Mouse (Mus musculus): ENCODE measurements at regions not wholly inside any gene's neighbourhood (a gene's known extent, or its start where the extent isn't known, plus 50 kb on each side); places are given as distances from the start of the nearest gene placed in this dataset.

GRCm38 (mm10) chr15:61582335-61582734 lies 659.5 kb upstream of the A1bg start:
- H3K4me3 ChIP-seq (ENCODE audit: low read length): no peak overlapping the region
- no peaks in the 10 kb centered on the region for H3K9me3 ChIP-seq (ENCODE audit: control insufficient read depth, low read length)
- H3K27me3 ChIP-seq (replicated peaks; ENCODE audit: control insufficient read depth, insufficient read depth, low read length): no peaks in the 10 kb centered on the region
- H3K4me2 ChIP-seq (ENCODE audit: low read length): no peak overlapping the region
- no peaks in the 10 kb centered on the region for H3K36me3 ChIP-seq (ENCODE audit: control insufficient read depth, insufficient read depth, low read length)
- no peak overlapping the region for H3K27ac ChIP-seq (ENCODE audit: low read depth, low read length)
- no peaks in the 10 kb centered on the region for H3K4me1 ChIP-seq (ENCODE audit: control insufficient read depth, insufficient read depth, low read depth, low read length)
- H3K9ac ChIP-seq (ENCODE audit: low read depth, low read length): no peak overlapping the region
- 66% methylated on average over 2 of the region's 2 CpGs for WGBS
- ATAC-seq: no peak

- Histone ChIP-seq H3K4me3 (ENCODE audit: low read length) (no peak overlapping the region), H3K27ac (ENCODE audit: low read depth, low read length) (no peak overlapping the region), H3K4me2 (ENCODE audit: low read length) (no peak overlapping the region), H3K36me3 (ENCODE audit: control insufficient read depth, insufficient read depth, low read length) (no peaks in the 10 kb centered on the region), H3K9ac (ENCODE audit: low read depth, low read length) (no peak overlapping the region), H3K4me1 (ENCODE audit: control insufficient read depth, insufficient read depth, low read depth, low read length) (no peaks in the 10 kb centered on the region), H3K27me3 (replicated peaks; ENCODE audit: control insufficient read depth, insufficient read depth, low read length) (no peaks in the 10 kb centered on the region), H3K9me3 (ENCODE audit: control insufficient read depth, low read length) (no peaks in the 10 kb centered on the region)
- no peak for ATAC-seq
Measured at GRCm38 (mm10) chr15:61563347-61563746, 640.5 kb upstream of the A1bg start.

GRCm38 (mm10) chr15:61562252-61562651 lies 639.4 kb upstream of the A1bg start:
- no peak for ATAC-seq
- Histone ChIP-seq H3K27ac (ENCODE audit: low read depth, low read length) (no peak overlapping the region), H3K4me3 (ENCODE audit: low read length) (no peak overlapping the region), H3K36me3 (ENCODE audit: control insufficient read depth, insufficient read depth, low read length) (no peaks in the 10 kb centered on the region), H3K4me1 (ENCODE audit: control insufficient read depth, insufficient read depth, low read depth, low read length) (no peaks in the 10 kb centered on the region), H3K9me3 (ENCODE audit: control insufficient read depth, low read length) (no peaks in the 10 kb centered on the region), H3K4me2 (ENCODE audit: low read length) (no peak overlapping the region), H3K9ac (ENCODE audit: low read depth, low read length) (no peak overlapping the region), H3K27me3 (replicated peaks; ENCODE audit: control insufficient read depth, insufficient read depth, low read length) (no peaks in the 10 kb centered on the region)
- WGBS: 24% methylated on average over 2 of the region's 2 CpGs

DNA sequence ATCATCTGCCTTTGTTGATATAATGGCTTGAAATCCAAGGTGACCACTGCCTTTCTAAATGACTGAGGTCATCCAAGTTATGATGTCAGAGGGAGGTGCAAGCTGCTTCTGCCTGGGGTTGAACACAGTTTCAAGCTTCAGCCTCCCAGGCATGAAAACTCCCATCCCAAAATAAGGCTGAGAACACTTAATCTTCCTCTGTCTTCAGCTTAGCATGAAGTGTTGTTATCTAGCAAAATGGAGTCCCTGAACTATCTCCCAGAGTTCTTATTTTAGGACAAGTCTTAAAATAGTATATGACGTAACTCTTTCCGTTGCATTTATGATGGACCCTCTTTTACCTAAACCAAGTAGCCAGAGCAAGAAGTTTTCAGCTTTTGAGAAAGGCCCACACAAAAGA lies 631.1 kb upstream of the A1bg start:
- Histone ChIP-seq H3K36me3 (ENCODE audit: control insufficient read depth, insufficient read depth, low read length) (no peaks in the 10 kb centered on the region), H3K4me2 (ENCODE audit: low read length) (no peak overlapping the region), H3K27me3 (replicated peaks; ENCODE audit: control insufficient read depth, insufficient read depth, low read length) (no peaks in the 10 kb centered on the region), H3K9me3 (ENCODE audit: control insufficient read depth, low read length) (no peaks in the 10 kb centered on the region), H3K27ac (ENCODE audit: low read depth, low read length) (no peak overlapping the region), H3K9ac (ENCODE audit: low read depth, low read length) (no peak overlapping the region), H3K4me3 (ENCODE audit: low read length) (no peak overlapping the region), H3K4me1 (ENCODE audit: control insufficient read depth, insufficient read depth, low read depth, low read length) (no peaks in the 10 kb centered on the region)
- ATAC-seq: no peak
- WGBS: 95% methylated on average over 2 of the region's 2 CpGs

DNA sequence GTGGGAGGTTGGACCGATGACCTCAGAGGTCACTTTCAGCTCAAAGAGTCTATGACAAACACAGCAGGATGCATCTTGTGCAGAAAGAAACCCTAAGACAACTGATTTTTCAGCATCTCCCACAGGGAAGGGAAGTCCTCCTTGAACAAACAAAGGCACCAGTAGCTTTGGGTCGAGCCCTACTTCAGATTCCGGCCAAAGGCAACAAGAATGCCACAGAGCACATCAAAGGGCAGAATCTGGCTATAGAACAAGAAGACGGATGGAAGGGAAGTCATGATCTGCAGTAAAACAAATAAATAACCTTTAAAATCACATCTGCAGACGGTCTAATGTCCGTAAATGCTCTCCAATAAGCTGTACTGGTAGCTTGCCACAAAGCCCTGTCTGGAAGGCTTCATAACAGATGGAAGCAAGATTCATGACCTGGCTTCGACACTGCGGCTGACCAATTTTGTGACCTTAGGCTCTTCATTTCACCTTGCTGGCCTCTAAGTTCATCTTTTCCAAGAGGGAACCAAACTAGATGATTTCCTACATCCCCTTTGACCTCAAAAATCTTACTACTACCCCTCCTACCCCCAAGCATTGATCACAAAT lies 630.4 kb upstream of the A1bg start:
- Histone ChIP-seq H3K27me3 (replicated peaks; ENCODE audit: control insufficient read depth, insufficient read depth, low read length) (no peaks in the 10 kb centered on the region), H3K9ac (ENCODE audit: low read depth, low read length) (no peak overlapping the region), H3K4me1 (ENCODE audit: control insufficient read depth, insufficient read depth, low read depth, low read length) (no peaks in the 10 kb centered on the region), H3K9me3 (ENCODE audit: control insufficient read depth, low read length) (no peaks in the 10 kb centered on the region), H3K4me2 (ENCODE audit: low read length) (no peak overlapping the region), H3K36me3 (ENCODE audit: control insufficient read depth, insufficient read depth, low read length) (no peaks in the 10 kb centered on the region), H3K4me3 (ENCODE audit: low read length) (no peak overlapping the region), H3K27ac (ENCODE audit: low read depth, low read length) (no peak overlapping the region)
- 35% methylated on average over 8 of the region's 8 CpGs for WGBS
- ATAC-seq: no peak

DNA sequence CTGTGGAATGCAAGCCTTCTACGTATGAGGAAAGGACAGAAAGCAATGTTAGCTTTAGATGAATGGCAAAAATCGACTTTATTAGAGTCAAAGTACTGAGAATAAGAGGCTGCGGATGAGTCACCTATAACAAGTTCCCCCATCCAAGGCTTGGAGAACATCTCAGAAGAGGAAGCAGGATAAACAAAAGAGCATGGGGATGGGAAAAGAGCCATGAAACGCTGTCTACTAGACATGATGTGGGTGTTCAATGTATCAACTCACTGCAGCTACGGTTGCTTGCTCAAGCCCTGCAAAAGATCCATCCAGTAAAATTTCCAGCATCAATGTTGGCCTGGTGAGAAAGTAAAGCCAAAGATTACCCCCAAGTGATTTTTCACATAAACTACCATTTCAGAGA lies 628.4 kb upstream of the A1bg start:
- Histone ChIP-seq H3K4me3 (ENCODE audit: low read length) (no peak overlapping the region), H3K9ac (ENCODE audit: low read depth, low read length) (no peak overlapping the region), H3K4me2 (ENCODE audit: low read length) (no peak overlapping the region), H3K9me3 (ENCODE audit: control insufficient read depth, low read length) (no peaks in the 10 kb centered on the region), H3K27me3 (replicated peaks; ENCODE audit: control insufficient read depth, insufficient read depth, low read length) (no peaks in the 10 kb centered on the region), H3K36me3 (ENCODE audit: control insufficient read depth, insufficient read depth, low read length) (no peaks in the 10 kb centered on the region), H3K27ac (ENCODE audit: low read depth, low read length) (no peak overlapping the region), H3K4me1 (ENCODE audit: control insufficient read depth, insufficient read depth, low read depth, low read length) (no peaks in the 10 kb centered on the region)
- WGBS: 94% methylated on average over 5 of the region's 5 CpGs
- no peak for ATAC-seq

DNA sequence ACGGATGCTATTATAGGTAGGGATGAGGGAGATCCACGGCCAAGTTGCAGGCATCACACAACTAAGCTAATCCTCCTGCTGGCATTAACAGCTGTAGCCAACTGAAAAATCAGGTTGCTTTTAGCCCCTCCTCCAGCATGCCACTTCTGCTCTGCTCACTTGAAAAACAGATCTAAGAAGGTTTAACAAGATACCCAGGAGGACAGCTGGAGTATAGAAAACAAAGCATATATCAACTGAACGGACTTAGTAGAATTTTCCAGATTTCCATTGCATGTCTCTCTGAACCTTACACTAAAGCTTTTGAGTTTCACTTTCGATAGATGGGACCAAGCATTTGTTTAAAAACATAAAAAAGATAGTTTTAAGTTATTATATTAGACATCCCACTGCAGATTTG lies 625.6 kb upstream of the A1bg start:
- Histone ChIP-seq H3K27me3 (replicated peaks; ENCODE audit: control insufficient read depth, insufficient read depth, low read length) (no peaks in the 10 kb centered on the region), H3K4me3 (ENCODE audit: low read length) (no peak overlapping the region), H3K9ac (ENCODE audit: low read depth, low read length) (no peak overlapping the region), H3K9me3 (ENCODE audit: control insufficient read depth, low read length) (no peaks in the 10 kb centered on the region), H3K27ac (ENCODE audit: low read depth, low read length) (no peak overlapping the region), H3K36me3 (ENCODE audit: control insufficient read depth, insufficient read depth, low read length) (no peaks in the 10 kb centered on the region), H3K4me2 (ENCODE audit: low read length) (no peak overlapping the region), H3K4me1 (ENCODE audit: control insufficient read depth, insufficient read depth, low read depth, low read length) (no peaks in the 10 kb centered on the region)
- WGBS: 74% methylated on average over 4 of the region's 4 CpGs
- ATAC-seq: no peak

DNA sequence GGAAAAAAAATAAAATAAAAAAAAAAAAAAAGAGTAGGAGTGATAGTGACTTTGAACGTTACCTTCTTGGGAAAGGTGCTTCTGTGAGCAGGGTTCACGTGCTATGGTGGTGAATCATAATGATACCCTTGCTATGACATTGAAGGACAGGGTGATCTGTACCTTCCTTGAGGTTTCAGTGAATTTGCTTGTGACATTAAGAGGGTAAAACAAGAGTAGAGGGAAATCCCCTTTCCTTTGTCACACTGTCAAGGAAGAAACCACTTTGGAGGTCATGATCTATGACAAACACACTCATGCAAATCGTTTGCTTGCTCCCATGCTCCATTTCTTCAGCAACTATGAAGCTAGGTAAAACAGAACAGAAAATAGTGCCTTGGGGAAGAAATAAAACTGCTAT lies 623.8 kb upstream of the A1bg start:
- ATAC-seq: no peak
- H3K9ac ChIP-seq (ENCODE audit: low read depth, low read length): no peak overlapping the region
- no peak overlapping the region for H3K4me2 ChIP-seq (ENCODE audit: low read length)
- no peaks in the 10 kb centered on the region for H3K4me1 ChIP-seq (ENCODE audit: control insufficient read depth, insufficient read depth, low read depth, low read length)
- H3K9me3 ChIP-seq (ENCODE audit: control insufficient read depth, low read length): no peaks in the 10 kb centered on the region
- no peak overlapping the region for H3K27ac ChIP-seq (ENCODE audit: low read depth, low read length)
- H3K27me3 ChIP-seq (replicated peaks; ENCODE audit: control insufficient read depth, insufficient read depth, low read length): no peaks in the 10 kb centered on the region
- 85% methylated on average over 3 of the region's 3 CpGs for WGBS
- no peak overlapping the region for H3K4me3 ChIP-seq (ENCODE audit: low read length)
- H3K36me3 ChIP-seq (ENCODE audit: control insufficient read depth, insufficient read depth, low read length): no peaks in the 10 kb centered on the region

DNA sequence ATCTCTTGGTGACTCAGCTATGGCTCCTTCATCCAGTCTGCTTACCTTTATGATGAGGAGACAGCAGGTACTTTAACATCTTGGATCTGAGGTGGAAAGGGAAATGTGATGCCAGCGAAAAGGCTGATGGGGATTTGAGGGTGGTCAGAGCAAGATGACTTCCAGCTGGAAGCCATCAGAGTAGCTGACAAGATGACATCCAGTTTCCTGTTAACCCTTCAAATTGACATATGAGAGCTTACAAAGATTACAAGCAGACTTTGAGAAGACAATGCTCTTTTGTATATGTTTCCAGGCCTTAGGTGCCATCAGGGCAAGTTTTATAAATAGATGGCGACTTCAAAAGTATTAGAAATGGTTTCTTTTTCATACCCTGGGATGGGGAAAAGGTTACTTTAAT lies 621.3 kb upstream of the A1bg start:
- no peaks in the 10 kb centered on the region for H3K27me3 ChIP-seq (replicated peaks; ENCODE audit: control insufficient read depth, insufficient read depth, low read length)
- H3K4me1 ChIP-seq (ENCODE audit: control insufficient read depth, insufficient read depth, low read depth, low read length): no peaks in the 10 kb centered on the region
- WGBS: 74% methylated on average over 2 of the region's 2 CpGs
- no peaks in the 10 kb centered on the region for H3K9me3 ChIP-seq (ENCODE audit: control insufficient read depth, low read length)
- no peak overlapping the region for H3K4me3 ChIP-seq (ENCODE audit: low read length)
- no peak overlapping the region for H3K27ac ChIP-seq (ENCODE audit: low read depth, low read length)
- no peak for ATAC-seq
- H3K4me2 ChIP-seq (ENCODE audit: low read length): no peak overlapping the region
- H3K36me3 ChIP-seq (ENCODE audit: control insufficient read depth, insufficient read depth, low read length): no peaks in the 10 kb centered on the region
- no peak overlapping the region for H3K9ac ChIP-seq (ENCODE audit: low read depth, low read length)

DNA sequence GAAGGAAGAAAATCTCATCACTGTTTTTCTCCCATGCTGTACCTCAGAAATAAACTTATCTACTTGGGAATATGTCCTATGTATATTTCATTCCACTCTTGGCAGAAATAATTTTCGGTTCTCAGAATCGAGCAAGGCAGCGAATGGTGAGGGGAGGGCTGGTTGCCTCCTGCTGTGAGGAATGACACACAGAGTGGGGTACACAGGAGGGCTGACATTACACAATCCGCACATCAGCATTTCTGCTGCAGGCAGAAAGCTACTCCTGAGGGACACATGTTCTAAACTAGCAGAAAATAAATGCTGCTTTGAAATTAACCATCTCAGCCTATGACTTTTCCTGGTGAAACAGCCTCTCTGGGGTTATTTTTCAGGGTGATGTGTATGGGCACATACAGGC lies 618.8 kb upstream of the A1bg start:
- no peak overlapping the region for H3K27ac ChIP-seq (ENCODE audit: low read depth, low read length)
- no peaks in the 10 kb centered on the region for H3K36me3 ChIP-seq (ENCODE audit: control insufficient read depth, insufficient read depth, low read length)
- H3K9ac ChIP-seq (ENCODE audit: low read depth, low read length): no peak overlapping the region
- no peaks in the 10 kb centered on the region for H3K9me3 ChIP-seq (ENCODE audit: control insufficient read depth, low read length)
- whole genome bisulfite sequencing: 57% methylated on average over 4 of the region's 4 CpGs
- no peaks in the 10 kb centered on the region for H3K27me3 ChIP-seq (replicated peaks; ENCODE audit: control insufficient read depth, insufficient read depth, low read length)
- H3K4me3 ChIP-seq (ENCODE audit: low read length): no peak overlapping the region
- no peaks in the 10 kb centered on the region for H3K4me1 ChIP-seq (ENCODE audit: control insufficient read depth, insufficient read depth, low read depth, low read length)
- no peak for ATAC-seq
- no peak overlapping the region for H3K4me2 ChIP-seq (ENCODE audit: low read length)

Data from hindbrain, embryonic 16.5 days (tissue).